Mouse (Mus musculus) cerebellum, adult 11 months (tissue): ENCODE measurements around the gene Olfr750.
A peak's percentile ranks its signal among the peaks of the same experiment; 100 is the strongest.

Experiments used
- DNase-seq: peaks from one replicate; pipeline ENCODE4 v3.0.0; 2022

The Olfr750 gene

GRCm38 (mm10) chr14:51074335-51074734 lies at the start of gene Olfr750:
TSS of gene Olfr750 (minus strand) at chr14:51074435.
- no peak for DNase-seq

- DNase-seq = no peak
Observed at GRCm38 (mm10) chr14:51113916-51114560, 39.8 kb upstream of the Olfr750 start, which contains the start of gene Eddm3b. TSS of gene Eddm3b (plus strand) at chr14:51114426.

- DNase-seq = no peak
Observed at GRCm38 (mm10) chr14:51113476-51113875, 39.2 kb upstream of the Olfr750 start.

GRCm38 (mm10) chr14:51111966-51112365 lies 37.7 kb upstream of the Olfr750 start:
- no peak for DNase-seq

- DNase-seq = no peak
Observed at GRCm38 (mm10) chr14:51106449-51106967, 32.3 kb upstream of the Olfr750 start.

- no peak for DNase-seq
Observed at GRCm38 (mm10) chr14:51104366-51104765, 30.1 kb upstream of the Olfr750 start.

- peak; percentile 42 for DNase-seq
Observed at GRCm38 (mm10) chr14:51103217-51103616, 29.0 kb upstream of the Olfr750 start.

- no peak for DNase-seq
Observed at GRCm38 (mm10) chr14:51101284-51101683, 27.0 kb upstream of the Olfr750 start.

GRCm38 (mm10) chr14:51098921-51099320 lies 24.7 kb upstream of the Olfr750 start:
- no peak for DNase-seq

GRCm38 (mm10) chr14:51098300-51098699 lies 24.1 kb upstream of the Olfr750 start:
- DNase-seq = peak; percentile 71

GRCm38 (mm10) chr14:51095736-51096524 lies 21.7 kb upstream of the Olfr750 start:
- DNase-seq = no peak

GRCm38 (mm10) chr14:51094921-51095320 lies 20.7 kb upstream of the Olfr750 start:
- no peak for DNase-seq

GRCm38 (mm10) chr14:51094096-51094875 lies 20.1 kb upstream of the Olfr750 start:
- DNase-seq = no peak

GRCm38 (mm10) chr14:51093496-51093895 lies 19.3 kb upstream of the Olfr750 start:
- DNase-seq = no peak

- DNase-seq = no peak
Observed at GRCm38 (mm10) chr14:51092073-51092620, 17.9 kb upstream of the Olfr750 start.

- DNase-seq = peak; percentile 34
Observed at GRCm38 (mm10) chr14:51090921-51091900, 17.0 kb upstream of the Olfr750 start, which contains the start of the genes Rnase4 and Ang. TSS of gene Rnase4 (plus strand) at chr14:51091077. TSS of gene Ang (plus strand) at chr14:51091150.

- peak; percentile 80 for DNase-seq
Observed at GRCm38 (mm10) chr14:51090077-51090781, 16.0 kb upstream of the Olfr750 start.

GRCm38 (mm10) chr14:51089674-51090076 lies 15.4 kb upstream of the Olfr750 start:
- no peak for DNase-seq

GRCm38 (mm10) chr14:51088970-51089673 lies 14.9 kb upstream of the Olfr750 start:
- DNase-seq = peak; percentile 97
